Mouse (Mus musculus) C2C12 (cell line): ENCODE data around the gene B4galt3. TPM values are rescaled to one million over a fixed set of nuclear protein-coding genes. Genes with fewer than 3 reads are reported as not detected.

Experiments used
- H3K27me3 ChIP-seq: one replicate; pipeline ENCODE4 v1.6.1; 2011; ENCODE audit not compliant: control insufficient read depth, insufficient read depth, insufficient read length
- H3K36me3 ChIP-seq: one replicate; pipeline ENCODE4 v1.6.1; 2011; ENCODE audit not compliant: control insufficient read depth, insufficient read depth
- H3K4me3 ChIP-seq: one replicate; pipeline ENCODE4 v1.5.1; 2011; ENCODE audit warnings: mild to moderate bottlenecking, control low read depth; ENCODE audit not compliant: poor library complexity, insufficient read depth, severe bottlenecking
- H3K79me2 ChIP-seq: one replicate; pipeline ENCODE4 v1.6.1; 2011; ENCODE audit not compliant: control insufficient read depth, insufficient read depth
- H3K79me3 ChIP-seq: one replicate; pipeline ENCODE4 v1.6.1; 2011; ENCODE audit warnings: low read depth, control low read depth
- H3ac ChIP-seq: one replicate; pipeline ENCODE3; 2011; ENCODE audit warnings: low read depth; ENCODE audit not compliant: control insufficient read depth, insufficient read length
- CEBPB ChIP-seq: IDR thresholded peaks from one replicate; pipeline ENCODE4 v1.6.1; 2011; ENCODE audit warnings: low read depth, mild to moderate bottlenecking, control low read depth, moderate library complexity
- CTCF ChIP-seq: IDR thresholded peaks from one replicate; pipeline ENCODE4 v1.5.1; 2011; ENCODE audit not compliant: control insufficient read depth, insufficient read depth, insufficient read length
- FOSL1 ChIP-seq: IDR thresholded peaks from one replicate; pipeline ENCODE4 v1.8.0; 2011; ENCODE audit warnings: mild to moderate bottlenecking, low read length; ENCODE audit not compliant: poor library complexity, insufficient read depth, severe bottlenecking
- MAX ChIP-seq: IDR thresholded peaks from one replicate; pipeline ENCODE4 v1.6.1; 2011; ENCODE audit warnings: mild to moderate bottlenecking, control low read depth
- MYOD1 ChIP-seq: IDR thresholded peaks from one replicate; pipeline ENCODE4 v1.6.1; 2011; ENCODE audit warnings: low read depth; ENCODE audit not compliant: control insufficient read depth, insufficient read length
- MYOG ChIP-seq: IDR thresholded peaks from one replicate; pipeline ENCODE4 v1.6.1; 2011; ENCODE audit not compliant: control insufficient read depth, insufficient read length; ENCODE audit errors: extremely low read depth
- USF1 ChIP-seq: IDR thresholded peaks from one replicate; pipeline ENCODE4 v1.6.1; 2011; ENCODE audit warnings: low read depth, mild to moderate bottlenecking, control low read depth, moderate library complexity
- polyA plus RNA-seq: library from polyadenylated mRNA; unstranded; fragments of >200 nt; fragmentation: generic; extraction: Trizol; gene quantifications from one replicate; pipeline ENCODE4 v1.2.1, GENCODE M21; 2012; ENCODE audit warnings: missing spikeins

B4galt3 gene
- polyA plus RNA-seq, 1 experiment, result 17.4 TPM

GRCm38 (mm10) chr1:171309321-171309720 lies 39.2 kb downstream of the B4galt3 start:
- Histone ChIP-seq H3K4me3 (no peak overlapping the region), H3K79me3 (no peaks in the 10 kb centered on the region), H3K36me3 (no peaks in the 10 kb centered on the region), H3ac (no peak overlapping the region), H3K27me3 (no peaks in the 10 kb centered on the region), H3K79me2 (no peaks in the 10 kb centered on the region)
- no peak for TF ChIP-seq MYOD1

- TF ChIP-seq FOSL1 (no peak), USF1 (no peak), MYOG (no peak), MAX (no peak), CTCF (no peak), MYOD1 (no peak), CEBPB (no peak)
- H3K79me2 ChIP-seq, result peaks cover 14% of the 10 kb centered on the region
- no peaks in the 10 kb centered on the region for H3K79me3 ChIP-seq
- no peaks in the 10 kb centered on the region for H3K27me3 ChIP-seq
- H3K36me3 ChIP-seq, result no peaks in the 10 kb centered on the region
- H3ac ChIP-seq, result no peak overlapping the region
- no peak overlapping the region for H3K4me3 ChIP-seq
Measured at GRCm38 (mm10) chr1:171319748-171320147, 49.6 kb downstream of the B4galt3 start.

DNA sequence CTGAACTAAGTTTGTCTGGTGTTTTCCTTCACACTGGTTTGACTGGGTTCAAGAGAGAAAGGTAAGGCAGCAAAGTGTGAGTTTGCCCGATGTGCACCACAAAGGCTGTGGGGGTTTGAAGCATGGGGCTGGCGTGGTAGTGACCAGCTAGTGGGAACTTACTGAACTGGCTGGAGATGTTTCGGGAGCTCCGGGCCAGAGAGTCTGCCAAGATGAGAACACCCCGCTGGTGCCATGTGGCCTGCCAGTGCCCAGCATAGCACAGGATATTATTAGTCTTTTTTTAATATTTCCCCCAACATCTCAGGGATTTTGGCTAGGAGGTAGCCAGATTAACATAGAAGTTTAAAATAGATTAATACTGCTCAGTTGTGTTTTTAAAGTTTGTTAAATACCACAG lies 50.0 kb downstream of the B4galt3 start:
- H3K4me3 ChIP-seq, result no peak overlapping the region
- TF ChIP-seq MYOG (no peak), MAX (no peak), MYOD1 (no peak), CEBPB (no peak), FOSL1 (no peak), CTCF (no peak), USF1 (no peak)
- peaks cover 18% of the 10 kb centered on the region for H3K79me2 ChIP-seq
- H3K27me3 ChIP-seq, result no peaks in the 10 kb centered on the region
- no peaks in the 10 kb centered on the region for H3K36me3 ChIP-seq
- peaks cover 2% of the 10 kb centered on the region for H3K79me3 ChIP-seq
- H3ac ChIP-seq, result no peak overlapping the region

GRCm38 (mm10) chr1:171321415-171321814 lies 51.3 kb downstream of the B4galt3 start:
- H3ac ChIP-seq, result no peak overlapping the region
- H3K36me3 ChIP-seq, result peaks cover 6% of the 10 kb centered on the region
- no peak overlapping the region for H3K4me3 ChIP-seq
- TF ChIP-seq USF1 (no peak), CTCF (no peak), MAX (no peak), MYOG (no peak), FOSL1 (no peak), CEBPB (no peak), MYOD1 (no peak)
- H3K27me3 ChIP-seq, result no peaks in the 10 kb centered on the region
- H3K79me3 ChIP-seq, result peaks cover 13% of the 10 kb centered on the region
- H3K79me2 ChIP-seq, result peaks cover 31% of the 10 kb centered on the region

DNA sequence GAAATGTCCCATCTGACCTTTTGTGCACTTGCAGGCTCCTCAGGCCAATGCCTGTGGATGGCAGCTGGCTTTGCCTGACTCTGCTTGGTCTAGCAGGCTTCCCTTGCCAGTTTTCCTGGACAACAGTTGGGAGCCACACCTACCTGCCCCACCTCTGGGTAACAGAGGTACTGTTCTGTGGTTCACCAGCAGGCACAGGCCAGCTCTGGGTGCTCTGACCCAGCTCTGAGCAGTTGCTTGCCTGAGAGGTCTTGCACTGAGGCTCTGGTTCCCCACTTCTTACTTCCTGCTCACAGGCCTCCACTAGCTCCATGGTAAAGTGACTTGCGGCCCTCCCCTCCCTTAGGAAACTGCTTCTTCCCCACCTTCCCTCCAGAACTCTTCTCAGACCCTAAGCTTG lies 51.9 kb downstream of the B4galt3 start:
- H3K27me3 ChIP-seq, result no peaks in the 10 kb centered on the region
- TF ChIP-seq MYOD1 (no peak), USF1 (no peak), CEBPB (no peak), CTCF (no peak), FOSL1 (no peak), MAX (no peak)
- peaks cover 37% of the 10 kb centered on the region for H3K79me2 ChIP-seq
- no peak overlapping the region for H3ac ChIP-seq
- peaks cover 7% of the 10 kb centered on the region for H3K36me3 ChIP-seq
- H3K4me3 ChIP-seq, result no peak overlapping the region
- H3K79me3 ChIP-seq, result peaks cover 15% of the 10 kb centered on the region

- no peaks in the 10 kb centered on the region for H3K27me3 ChIP-seq
- H3K79me2 ChIP-seq, result peaks cover 65% of the 10 kb centered on the region
- H3K4me3 ChIP-seq, result no peak overlapping the region
- H3K36me3 ChIP-seq, result peaks cover 7% of the 10 kb centered on the region
- peaks cover 38% of the 10 kb centered on the region for H3K79me3 ChIP-seq
- TF ChIP-seq USF1 (no peak), FOSL1 (no peak), MYOG (no peak), CEBPB (no peak), CTCF (no peak), MAX (no peak), MYOD1 (no peak)
- H3ac ChIP-seq, result no peak overlapping the region
Measured at GRCm38 (mm10) chr1:171325571-171325970, 55.4 kb downstream of the B4galt3 start.

Other genes starting within 250 kb of the B4galt3 start
- gene Fcgr3, start 205.4 kb upstream of the B4galt3 start, polyA plus RNA-seq, result not detected
- 0.39 TPM for gene Cfap126, start 156.4 kb upstream of the B4galt3 start, polyA plus RNA-seq
- 147 TPM for gene Sdhc, start 119.7 kb upstream of the B4galt3 start, polyA plus RNA-seq
- 0.11 TPM for gene Mpz, start 119.6 kb upstream of the B4galt3 start, polyA plus RNA-seq
- 0.13 TPM for gene Pcp4l1, start 74.1 kb upstream of the B4galt3 start, polyA plus RNA-seq
- gene Nr1i3, start 56.4 kb upstream of the B4galt3 start, polyA plus RNA-seq, result 0.04 TPM
- gene Tomm40l, start 47.8 kb upstream of the B4galt3 start, polyA plus RNA-seq, result 58.7 TPM
- gene Apoa2, start 45.3 kb upstream of the B4galt3 start, polyA plus RNA-seq, result not detected
- not detected for gene Fcer1g, start 36.0 kb upstream of the B4galt3 start, polyA plus RNA-seq
- gene Adamts4, start 19.9 kb upstream of the B4galt3 start, polyA plus RNA-seq, result 6.7 TPM
- gene Ndufs2, start 18.9 kb upstream of the B4galt3 start, polyA plus RNA-seq, result 227 TPM
- gene Ppox, start 10.9 kb downstream of the B4galt3 start, polyA plus RNA-seq, result 9.0 TPM
- 20.6 TPM for gene Usp21, start 17.7 kb downstream of the B4galt3 start, polyA plus RNA-seq
- gene Ufc1, start 24.7 kb downstream of the B4galt3 start, polyA plus RNA-seq, result 100 TPM
- 44.8 TPM for gene Dedd, start 58.8 kb downstream of the B4galt3 start, polyA plus RNA-seq
- 19.5 TPM for gene Nit1, start 75.3 kb downstream of the B4galt3 start, polyA plus RNA-seq
- 90.9 TPM for gene Pfdn2, start 75.3 kb downstream of the B4galt3 start, polyA plus RNA-seq
- gene Klhdc9, start 90.5 kb downstream of the B4galt3 start, polyA plus RNA-seq, result 0.05 TPM
- 0.06 TPM for gene Nectin4, start 99.8 kb downstream of the B4galt3 start, polyA plus RNA-seq
- gene Arhgap30, start 118.6 kb downstream of the B4galt3 start, polyA plus RNA-seq, result 0.05 TPM
- gene Usf1, start 141.0 kb downstream of the B4galt3 start, polyA plus RNA-seq, result 70.1 TPM
- gene Tstd1, start 148.5 kb downstream of the B4galt3 start, polyA plus RNA-seq, result 0.66 TPM
- 3.6 TPM for gene F11r, start 167.2 kb downstream of the B4galt3 start, polyA plus RNA-seq
- 3.6 TPM for gene Alyref2, start 233.2 kb downstream of the B4galt3 start, polyA plus RNA-seq